Mouse (Mus musculus) limb, embryonic 13.5 days (tissue): ENCODE results near the gene Gm4756. TPM values are rescaled to one million over a fixed set of nuclear protein-coding genes. Genes with fewer than 3 reads are reported as not detected.
"Not testable (repeated sequence)": the region's sequence is repeated elsewhere in the genome, so short reads cannot be mapped to it uniquely, and the experiment has no call there.

Experiments used
- ATAC-seq: fragments of 200-750 bp; cut with Nextera tagmentation; 2 replicates; pipeline ENCODE4 v1.8.0; 2017; ENCODE audit warnings: low read depth, moderate number of reproducible peaks, moderate TSS enrichment; ENCODE audit not compliant: low FRiP score
- H3K27ac ChIP-seq: fragments of 300-500 bp; sonication (generic); 2 replicates; pipeline ENCODE4 v1.5.1; 2015; ENCODE audit warnings: inconsistent platforms, mild to moderate bottlenecking, moderate library complexity
- H3K27me3 ChIP-seq: fragments of 300-500 bp; sonication (generic); 2 replicates; pipeline ENCODE4 v1.6.1; 2015; ENCODE audit warnings: mild to moderate bottlenecking, inconsistent platforms
- H3K36me3 ChIP-seq: fragments of 300-500 bp; sonication (generic); 2 replicates; pipeline ENCODE4 v1.6.1; 2015; ENCODE audit warnings: inconsistent platforms, mild to moderate bottlenecking, moderate library complexity
- H3K4me1 ChIP-seq: fragments of 300-500 bp; sonication (generic); 2 replicates; pipeline ENCODE4 v1.6.1; 2015; ENCODE audit warnings: inconsistent platforms
- H3K4me2 ChIP-seq: fragments of 300-500 bp; sonication (generic); replicated peaks from 2 replicates; pipeline ENCODE4 v1.6.1; 2015; ENCODE audit warnings: inconsistent platforms, mild to moderate bottlenecking, moderate library complexity
- H3K4me3 ChIP-seq: fragments of 300-500 bp; sonication (generic); 2 replicates; pipeline ENCODE4 v1.5.1; 2015; ENCODE audit warnings: moderate library complexity, mild to moderate bottlenecking, inconsistent platforms
- H3K9ac ChIP-seq: fragments of 300-500 bp; sonication (generic); 2 replicates; pipeline ENCODE4 v1.6.1; 2015; ENCODE audit warnings: mild to moderate bottlenecking, inconsistent platforms
- H3K9me3 ChIP-seq: fragments of 300-500 bp; sonication (generic); 2 replicates; pipeline ENCODE4 v1.6.1; 2016; ENCODE audit warnings: inconsistent platforms
- WGBS: fragments of 180-500 bp; shearing (Covaris S2); methylation state at CpG from one replicate; pipeline ENCODE4 v1.1.7; 2015; 5-methylcytosine and 5-hydroxymethylcytosine counted together
- polyA plus RNA-seq: library from polyadenylated mRNA; unstranded; fragments of >200 nt; fragmentation: Nextera tagmentation; extraction: Ambion mirVana; gene quantifications from 2 replicates; pipeline ENCODE4 v1.2.1, GENCODE M21; 2015

Gm4756 gene
- polyA plus RNA-seq = not detected in 2 replicates

GRCm38 (mm10) chr12:72649611-72650330, at the start of gene Gm4756:
Gene Gm4756, minus strand, starts transcription at chr12:72649661.
- H3K9ac ChIP-seq = no peak within 1 kb of the TSS
- peaks cover 4% of the 10 kb centered on the region; the same call in 1 of the 2 replicates for H3K4me1 ChIP-seq
- no peaks in the 10 kb centered on the region for H3K27me3 ChIP-seq
- ATAC-seq = no peak
- no peaks in the 10 kb centered on the region for H3K36me3 ChIP-seq
- no peak within 1 kb of the TSS for H3K4me3 ChIP-seq
- H3K4me2 ChIP-seq = no peak within 1 kb of the TSS
- WGBS = 69% methylated on average over 11 of the region's 11 CpGs
- no peaks in the 10 kb centered on the region for H3K9me3 ChIP-seq
- no peak within 1 kb of the TSS for H3K27ac ChIP-seq

- no peaks in the 10 kb centered on the region for H3K27me3 ChIP-seq
- 45% methylated on average over 9 of the region's 9 CpGs for WGBS
- no peak overlapping the region for H3K4me3 ChIP-seq
- H3K36me3 ChIP-seq = no peaks in the 10 kb centered on the region
- no peaks in the 10 kb centered on the region for H3K9me3 ChIP-seq
- H3K4me1 ChIP-seq = 0 out of 2 replicates have a peak, but pooled peaks cover 1% of the 10 kb centered on the region
- H3K9ac ChIP-seq = no peak overlapping the region
- no peak for ATAC-seq
- H3K27ac ChIP-seq = no peak overlapping the region
- no peak overlapping the region for H3K4me2 ChIP-seq
Observed at GRCm38 (mm10) chr12:72694901-72695463, 45.5 kb upstream of the Gm4756 start.

DNA sequence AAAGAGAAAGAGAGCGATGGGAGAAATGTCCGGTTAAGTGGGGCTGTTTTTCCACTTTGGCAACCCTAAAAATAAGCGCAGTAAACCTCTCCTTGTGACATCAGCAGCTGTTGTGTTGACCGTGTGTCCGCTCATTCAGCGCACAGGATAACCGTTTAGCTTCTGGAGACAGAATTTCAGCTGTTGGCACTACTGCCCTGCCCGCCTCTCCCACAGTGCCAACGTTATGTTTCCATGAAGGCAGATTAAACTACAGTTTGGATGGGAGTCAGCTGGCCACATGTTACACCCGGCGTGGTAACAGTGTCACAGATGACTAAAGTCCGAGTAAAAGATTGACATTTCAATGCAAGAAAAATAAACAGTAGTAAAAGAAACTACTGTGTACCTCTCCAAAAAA, 45.0 kb upstream of the Gm4756 start:
- no peak for ATAC-seq
- Histone ChIP-seq H3K27me3 (no peaks in the 10 kb centered on the region), H3K36me3 (no peaks in the 10 kb centered on the region), H3K9ac (no peak overlapping the region), H3K4me1 (no peaks in the 10 kb centered on the region), H3K9me3 (no peaks in the 10 kb centered on the region), H3K4me3 (no peak overlapping the region), H3K4me2 (no peak overlapping the region), H3K27ac (no peak overlapping the region)
- WGBS = 74% methylated on average over 12 of the region's 12 CpGs

- Histone ChIP-seq H3K9ac (no peak overlapping the region), H3K36me3 (no peaks in the 10 kb centered on the region), H3K4me2 (no peak overlapping the region), H3K27ac (no peak overlapping the region), H3K4me3 (no peak overlapping the region), H3K9me3 (no peaks in the 10 kb centered on the region), H3K4me1 (no peaks in the 10 kb centered on the region), H3K27me3 (no peaks in the 10 kb centered on the region)
- ATAC-seq = no peak
- 46% methylated on average over 6 of the region's 6 CpGs for WGBS
Observed at GRCm38 (mm10) chr12:72693895-72694294, 44.4 kb upstream of the Gm4756 start.

- not testable (repeated sequence) for ATAC-seq, H3K4me3 ChIP-seq, H3K4me1 ChIP-seq, H3K9me3 ChIP-seq, H3K27me3 ChIP-seq, H3K4me2 ChIP-seq, H3K9ac ChIP-seq, H3K27ac ChIP-seq, H3K36me3 ChIP-seq
- WGBS = 64% methylated on average over 2 of the region's 2 CpGs
Observed at GRCm38 (mm10) chr12:72688281-72688680, 38.8 kb upstream of the Gm4756 start.

DNA sequence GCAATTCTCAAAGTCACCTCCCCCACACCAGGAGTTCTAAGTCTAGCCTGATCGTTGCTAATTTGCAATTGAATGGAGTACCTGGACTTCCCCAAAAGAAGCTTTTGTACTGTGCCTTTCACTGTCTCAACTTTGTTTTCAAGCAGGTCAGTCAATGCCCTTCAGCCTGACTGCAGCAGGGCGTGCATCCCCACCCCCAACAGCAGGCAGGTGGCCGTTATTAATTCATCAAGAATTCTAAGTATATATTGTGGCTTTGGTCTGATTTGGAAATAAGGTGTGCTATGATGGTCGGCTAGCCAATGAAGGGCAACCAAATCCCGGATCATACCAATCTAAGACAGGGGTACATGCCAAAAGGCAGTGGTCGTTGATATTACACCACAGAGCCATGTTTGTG, 38.3 kb upstream of the Gm4756 start:
- WGBS = 41% methylated on average over 6 of the region's 6 CpGs
- not testable (repeated sequence) for H3K9me3 ChIP-seq, H3K27me3 ChIP-seq, H3K9ac ChIP-seq, H3K4me1 ChIP-seq, H3K4me3 ChIP-seq, H3K4me2 ChIP-seq, ATAC-seq, H3K27ac ChIP-seq, H3K36me3 ChIP-seq

DNA sequence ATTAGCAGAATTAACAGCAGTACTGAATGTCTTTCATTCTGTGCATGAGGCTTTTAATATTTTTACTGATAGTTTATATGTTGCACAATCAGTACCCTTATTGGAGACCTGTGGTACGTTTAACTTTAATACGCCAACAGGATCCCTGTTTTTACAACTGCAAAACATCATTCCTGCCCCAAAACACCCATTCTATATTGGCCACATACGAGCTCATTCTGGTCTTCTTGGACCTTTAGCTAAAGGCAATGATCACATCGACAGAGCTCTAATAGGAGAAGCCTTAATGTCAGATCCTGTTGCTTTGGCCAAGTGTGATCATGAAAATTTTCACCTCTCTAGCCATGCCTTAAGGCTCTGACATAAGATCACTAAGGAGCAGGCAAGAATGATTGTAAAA, 37.1 kb upstream of the Gm4756 start:
- not testable (repeated sequence) for H3K36me3 ChIP-seq, H3K9me3 ChIP-seq, H3K4me3 ChIP-seq, H3K27ac ChIP-seq, H3K4me2 ChIP-seq, H3K9ac ChIP-seq, ATAC-seq, H3K4me1 ChIP-seq, H3K27me3 ChIP-seq
- WGBS = 72% methylated on average over 4 of the region's 4 CpGs

- Histone ChIP-seq H3K9me3 (no peaks in the 10 kb centered on the region), H3K27me3 (no peaks in the 10 kb centered on the region), H3K4me1 (no peaks in the 10 kb centered on the region), H3K4me3 (no peak overlapping the region), H3K4me2 (no peak overlapping the region), H3K27ac (no peak overlapping the region), H3K9ac (no peak overlapping the region), H3K36me3 (no peaks in the 10 kb centered on the region)
- ATAC-seq = no peak
- WGBS = 91% methylated on average over 3 of the region's 3 CpGs
Observed at GRCm38 (mm10) chr12:72683612-72684011, 34.2 kb upstream of the Gm4756 start.

DNA sequence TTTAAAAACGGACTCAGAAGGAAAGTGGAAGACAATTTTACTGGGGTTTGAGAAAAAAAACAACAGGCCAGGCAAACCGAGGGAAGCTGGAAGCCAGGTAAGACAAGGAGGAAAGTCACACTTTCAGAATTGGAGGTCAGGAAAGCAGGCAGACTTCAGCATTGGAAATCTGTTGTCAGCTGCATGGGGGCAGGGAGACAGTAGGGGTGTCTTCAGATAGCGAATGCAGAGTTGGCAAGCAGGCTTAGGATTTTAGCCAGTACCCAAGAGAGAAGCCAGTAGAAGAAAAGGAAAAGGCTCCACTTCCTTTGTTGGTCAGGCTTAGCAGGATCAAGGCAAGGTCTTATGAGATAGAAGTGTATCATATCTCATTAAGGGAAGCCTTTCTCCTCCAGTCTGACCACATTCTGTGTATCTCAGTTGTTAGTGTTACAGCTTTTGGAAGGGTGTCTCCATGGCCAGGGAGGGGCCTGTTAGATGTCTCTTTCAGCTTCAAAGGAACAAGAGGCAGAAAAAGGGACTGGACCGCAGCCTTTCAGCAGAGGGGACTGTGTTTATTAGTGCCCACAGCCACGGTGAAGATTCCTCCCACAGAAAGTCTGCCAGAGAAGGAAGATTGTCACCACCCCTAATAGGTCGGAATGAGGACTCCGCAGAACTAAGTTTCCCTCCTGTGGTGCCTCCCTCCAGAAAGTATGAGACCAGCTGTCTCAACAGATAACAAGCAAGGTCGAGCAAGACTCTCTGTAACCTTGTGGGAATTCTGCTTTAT, 33.2 kb upstream of the Gm4756 start:
- Histone ChIP-seq H3K27ac (no peak overlapping the region), H3K4me1 (no peaks in the 10 kb centered on the region), H3K9ac (no peak overlapping the region), H3K36me3 (no peaks in the 10 kb centered on the region), H3K4me3 (no peak overlapping the region), H3K4me2 (no peak overlapping the region), H3K9me3 (no peaks in the 10 kb centered on the region), H3K27me3 (no peaks in the 10 kb centered on the region)
- WGBS = 59% methylated on average over 8 of the region's 8 CpGs
- no peak for ATAC-seq

- H3K27ac ChIP-seq = no peak overlapping the region
- H3K9me3 ChIP-seq = no peaks in the 10 kb centered on the region
- no peak overlapping the region for H3K9ac ChIP-seq
- WGBS = 96% methylated on average over 1 of the region's 1 CpGs
- H3K4me2 ChIP-seq = no peak overlapping the region
- H3K36me3 ChIP-seq = no peaks in the 10 kb centered on the region
- no peak overlapping the region for H3K4me3 ChIP-seq
- H3K4me1 ChIP-seq = no peaks in the 10 kb centered on the region
- no peak for ATAC-seq
- no peaks in the 10 kb centered on the region for H3K27me3 ChIP-seq
Observed at GRCm38 (mm10) chr12:72681919-72682318, 32.5 kb upstream of the Gm4756 start.

DNA sequence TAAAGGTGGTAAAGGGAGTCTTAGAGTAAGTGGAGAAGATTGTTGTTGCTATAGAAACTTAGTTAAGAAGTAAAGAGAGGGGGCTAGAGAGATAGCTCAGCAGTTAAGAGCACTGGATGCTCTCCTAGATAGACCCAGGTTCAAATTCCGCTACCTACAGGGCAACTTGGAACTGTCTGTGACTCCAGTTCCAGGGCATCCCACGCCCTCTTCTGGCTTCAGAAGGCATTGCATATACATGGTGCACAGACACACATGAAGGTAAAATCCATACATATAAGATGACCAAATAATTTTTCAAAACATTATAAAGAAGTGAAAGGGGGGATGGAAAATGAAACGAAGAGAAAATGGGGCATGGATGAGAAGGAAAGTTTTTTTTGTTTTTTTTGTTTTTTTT, 30.2 kb upstream of the Gm4756 start:
- Histone ChIP-seq H3K36me3 (no peaks in the 10 kb centered on the region), H3K27me3 (no peaks in the 10 kb centered on the region), H3K4me1 (0 out of 2 replicates have a peak, but pooled peaks cover 2% of the 10 kb centered on the region), H3K9ac (no peak overlapping the region), H3K4me3 (no peak overlapping the region), H3K9me3 (no peaks in the 10 kb centered on the region), H3K27ac (no peak overlapping the region), H3K4me2 (no peak overlapping the region)
- WGBS = 71% methylated on average over 3 of the region's 3 CpGs
- no peak for ATAC-seq

GRCm38 (mm10) chr12:72674820-72675219, 25.4 kb upstream of the Gm4756 start:
- no peaks in the 10 kb centered on the region for H3K27me3 ChIP-seq
- H3K4me3 ChIP-seq = no peak overlapping the region
- H3K4me1 ChIP-seq = 0 out of 2 replicates have a peak, but pooled peaks cover 2% of the 10 kb centered on the region
- 64% methylated on average over 2 of the region's 2 CpGs for WGBS
- H3K9me3 ChIP-seq = no peaks in the 10 kb centered on the region
- H3K9ac ChIP-seq = no peak overlapping the region
- H3K4me2 ChIP-seq = no peak overlapping the region
- H3K27ac ChIP-seq = no peak overlapping the region
- no peak for ATAC-seq
- no peaks in the 10 kb centered on the region for H3K36me3 ChIP-seq
